Mouse (Mus musculus) liver, embryonic 14.5 days (tissue): ENCODE data around the gene Gm9507.

ENCODE experiments used
- CTCF ChIP-seq: IDR thresholded peaks from 2 replicates; pipeline ENCODE4 v1.5.1; 2016; ENCODE audit warnings: antibody characterized with exemption, low read depth, control low read depth
- EP300 ChIP-seq: IDR thresholded peaks from 2 replicates; pipeline ENCODE4 v1.6.1; 2016; ENCODE audit warnings: antibody characterized with exemption, low read depth

DNA sequence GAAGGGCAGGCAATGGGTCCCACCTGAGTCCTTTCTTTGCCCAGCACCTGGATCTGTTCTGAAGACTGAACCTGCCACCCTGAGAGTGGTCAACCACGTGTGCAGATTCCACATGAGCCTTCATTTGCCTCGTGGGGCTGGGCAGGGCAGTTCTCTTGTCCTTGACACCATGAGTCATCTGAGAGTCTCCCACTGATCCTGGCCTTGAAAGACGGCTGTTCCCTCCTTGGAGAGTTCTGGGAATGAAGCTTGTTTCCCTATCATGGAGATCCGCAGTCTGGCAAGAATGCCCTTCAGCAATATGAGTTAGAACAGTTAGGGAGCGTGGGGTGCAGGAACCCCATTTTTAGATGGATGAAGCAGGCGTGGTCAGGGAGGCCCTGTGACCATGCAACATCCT is 27.4 kb upstream of the Gm9507 start:
- TF ChIP-seq EP300 (no peak), CTCF (no peak)
